Mouse (Mus musculus): Measurements from ENCODE around the gene Prl8a2. TPM values are rescaled to one million over a fixed set of nuclear protein-coding genes. Genes with fewer than 3 reads are reported as not detected.

The Prl8a2 gene
- polyA plus RNA-seq (2012; rRNA removed) = not detected in 2 replicates

GRCm38 (mm10) chr13:27345373-27345772 lies at the start of gene Prl8a2:
TSS of gene Prl8a2 (plus strand) at chr13:27345673.

GRCm38 (mm10) chr13:27312334-27313225 lies 32.9 kb upstream of the Prl8a2 start, which contains the start of gene Prl6a1:
TSS of gene Prl6a1 (plus strand) at chr13:27312627.

GRCm38 (mm10) chr13:27390746-27391145 lies 45.3 kb downstream of the Prl8a2 start, which contains the start of gene Prl2b1:
TSS of gene Prl2b1 (minus strand) at chr13:27390846.

Other genes with a start within 250 kb of the Prl8a2 start
- gene Prl3d2, start 224.0 kb upstream of the Prl8a2 start, polyA plus RNA-seq (2012; rRNA removed) = not detected in 2 replicates
- not detected in 2 replicates for gene Prl3d3, start 188.9 kb upstream of the Prl8a2 start, polyA plus RNA-seq (2012; rRNA removed)
- not detected in 2 replicates for gene Prl3c1, start 149.0 kb upstream of the Prl8a2 start, polyA plus RNA-seq (2012; rRNA removed)
- not detected in 2 replicates for gene Prl3b1, start 103.8 kb upstream of the Prl8a2 start, polyA plus RNA-seq (2012; rRNA removed)
- gene Prl3a1, start 86.2 kb upstream of the Prl8a2 start, polyA plus RNA-seq (2012; rRNA removed) = not detected in 2 replicates
- not detected in 2 replicates for gene Prl6a1, start 33.0 kb upstream of the Prl8a2 start, polyA plus RNA-seq (2012; rRNA removed)
- gene Prl2b1, start 45.2 kb downstream of the Prl8a2 start, polyA plus RNA-seq (2012; rRNA removed) = not detected in 2 replicates
- gene Prl8a6, start 93.0 kb downstream of the Prl8a2 start, polyA plus RNA-seq (2012; rRNA removed) = not detected in 2 replicates
- not detected in 2 replicates for gene Prl8a8, start 167.5 kb downstream of the Prl8a2 start, polyA plus RNA-seq (2012; rRNA removed)
- gene Prl8a9, start 218.9 kb downstream of the Prl8a2 start, polyA plus RNA-seq (2012; rRNA removed) = not detected in 2 replicates
- gene Prl8a1, start 236.5 kb downstream of the Prl8a2 start, polyA plus RNA-seq (2012; rRNA removed) = not detected in 2 replicates

Data from central nervous system, embryonic 14 days (tissue).